Mouse (Mus musculus) thymus, adult 2 months (tissue): ENCODE data around the gene H6pd.

ENCODE experiments used
- CTCF ChIP-seq: fragments of 200-500 bp; IDR thresholded peaks from 2 replicates; pipeline ENCODE4 v1.5.1; 2012; ENCODE audit warnings: mild to moderate bottlenecking, control low read depth, low read length, moderate library complexity, borderline replicate concordance; ENCODE audit not compliant: control insufficient read depth, poor library complexity, insufficient read depth; ENCODE audit errors: extremely low read depth
- POLR2A ChIP-seq: fragments of 200-500 bp; IDR thresholded peaks from 2 replicates; pipeline ENCODE4 v1.6.1; 2012; ENCODE audit warnings: mild to moderate bottlenecking, low read length, control low read depth, moderate library complexity; ENCODE audit not compliant: control insufficient read depth, poor library complexity, insufficient read depth; ENCODE audit errors: extremely low read depth

- TF ChIP-seq CTCF, result no peak
- no peak for TF ChIP-seq POLR2A
Measured at GRCm38 (mm10) chr4:150012322-150012723, 3.5 kb upstream of the H6pd start.
